Mouse (Mus musculus) naive thymus-derived CD4-positive, alpha-beta T cell, adult 5 months (primary cell): ENCODE results near the gene H2-Ab1. TPM values are rescaled to one million over a fixed set of nuclear protein-coding genes. Genes with fewer than 3 reads are reported as not detected.

Experiments
- polyA plus RNA-seq: library from polyadenylated mRNA; unstranded; fragments of 100-300 nt; shearing (Covaris generic); gene quantifications from one replicate; pipeline ENCODE4 v1.2.1, GENCODE M21; 2017

Gene H2-Ab1
- 0.95 TPM for polyA plus RNA-seq

GRCm38 (mm10) chr17:34257594-34258375 is at the start of gene H2-Ab1:
Gene H2-Ab1 (plus strand): TSS chr17:34257689.

GRCm38 (mm10) chr17:34238706-34239105 is 18.8 kb upstream of the H2-Ab1 start, which contains the start of gene H2-Ob:
Gene H2-Ob (plus strand): TSS chr17:34238903.

GRCm38 (mm10) chr17:34287648-34288047 is 30.2 kb downstream of the H2-Ab1 start, which contains the start of gene H2-Aa:
Gene H2-Aa (minus strand): TSS chr17:34287823.

GRCm38 (mm10) chr17:34305380-34306030 is 48.0 kb downstream of the H2-Ab1 start, which contains the start of gene H2-Eb1:
Gene H2-Eb1 (plus strand): TSS chr17:34305867.

Other genes starting within 250 kb of the H2-Ab1 start
- gene Ring1, start 233.0 kb upstream of the H2-Ab1 start, polyA plus RNA-seq = 36.4 TPM
- 306 TPM for gene H2-Ke6, start 229.6 kb upstream of the H2-Ab1 start, polyA plus RNA-seq
- 136 TPM for gene Slc39a7, start 226.0 kb upstream of the H2-Ab1 start, polyA plus RNA-seq
- gene Rxrb, start 225.9 kb upstream of the H2-Ab1 start, polyA plus RNA-seq = 128 TPM
- gene Col11a2, start 218.3 kb upstream of the H2-Ab1 start, polyA plus RNA-seq = 4.4 TPM
- gene H2-Oa, start 165.3 kb upstream of the H2-Ab1 start, polyA plus RNA-seq = 5.4 TPM
- gene H2-DMa, start 138.1 kb upstream of the H2-Ab1 start, polyA plus RNA-seq = 32.5 TPM
- 299 TPM for gene Brd2, start 135.1 kb upstream of the H2-Ab1 start, polyA plus RNA-seq
- gene H2-DMb2, start 114.4 kb upstream of the H2-Ab1 start, polyA plus RNA-seq = 0.63 TPM
- gene H2-DMb1, start 104.6 kb upstream of the H2-Ab1 start, polyA plus RNA-seq = 0.27 TPM
- 226 TPM for gene Tap1, start 70.1 kb upstream of the H2-Ab1 start, polyA plus RNA-seq
- gene Psmb9, start 69.9 kb upstream of the H2-Ab1 start, polyA plus RNA-seq = 228 TPM
- 425 TPM for gene Psmb8, start 60.0 kb upstream of the H2-Ab1 start, polyA plus RNA-seq
- gene Tap2, start 54.2 kb upstream of the H2-Ab1 start, polyA plus RNA-seq = 231 TPM
- 102 TPM for gene H2-Ob, start 18.8 kb upstream of the H2-Ab1 start, polyA plus RNA-seq
- 0.58 TPM for gene H2-Aa, start 30.1 kb downstream of the H2-Ab1 start, polyA plus RNA-seq
- gene H2-Eb1, start 48.2 kb downstream of the H2-Ab1 start, polyA plus RNA-seq = 0.21 TPM
- gene H2-Eb2, start 68.0 kb downstream of the H2-Ab1 start, polyA plus RNA-seq = not detected
- 0.85 TPM for gene Btnl2, start 97.1 kb downstream of the H2-Ab1 start, polyA plus RNA-seq
- not detected for gene Btnl1, start 119.4 kb downstream of the H2-Ab1 start, polyA plus RNA-seq
- not detected for gene BC051142, start 141.1 kb downstream of the H2-Ab1 start, polyA plus RNA-seq
- gene Btnl4, start 219.6 kb downstream of the H2-Ab1 start, polyA plus RNA-seq = not detected